8 mouse cellular contexts compared by ENCODE assay signal in the genomic region with DNA sequence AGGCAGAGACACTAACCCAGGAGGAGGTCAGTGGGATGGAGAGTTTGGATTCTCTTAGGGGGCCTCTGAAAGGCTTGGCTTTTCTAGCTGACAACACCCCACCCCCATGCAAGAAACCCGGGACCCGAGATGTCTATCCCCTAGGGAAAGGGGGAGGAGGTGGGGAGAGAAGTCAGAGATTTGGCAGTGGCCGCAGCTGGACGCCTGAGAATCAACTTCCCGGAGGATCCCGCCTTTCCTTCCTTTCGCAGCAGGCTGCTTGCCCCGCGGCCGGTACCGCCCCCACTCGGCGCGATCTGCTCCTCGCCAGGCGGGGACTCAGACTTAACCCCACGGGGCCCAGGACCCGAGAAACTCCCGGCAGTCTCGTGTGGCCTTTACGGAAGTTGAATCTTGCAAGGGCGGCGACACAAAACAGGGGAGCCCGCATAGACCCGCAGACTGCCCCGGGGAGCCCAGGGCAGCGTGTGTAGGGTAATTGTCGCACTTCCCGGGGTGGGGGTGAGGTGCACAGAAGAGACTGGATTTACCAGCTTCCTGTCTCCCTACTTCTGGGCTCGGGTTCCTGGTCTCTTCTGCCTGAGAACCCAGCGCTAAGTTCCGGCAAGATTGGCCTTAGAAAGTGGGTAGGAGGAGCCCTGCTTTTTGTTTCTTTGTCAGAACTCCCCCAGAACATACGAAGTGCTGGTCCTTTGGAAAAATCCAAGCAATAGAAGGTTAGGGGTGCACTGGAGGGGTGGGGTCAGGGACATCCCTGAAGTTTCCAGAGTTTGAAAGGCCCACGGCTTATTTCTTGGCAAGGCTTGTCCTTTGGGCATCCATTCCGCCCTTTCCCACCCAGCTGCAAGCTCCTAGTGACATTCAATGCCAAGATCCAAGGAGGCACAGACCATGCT. TPM values are rescaled to one million over a fixed set of nuclear protein-coding genes. Genes with fewer than 3 reads are reported as not detected.
DNase-seq lines count a peak whose midpoint lies in the region; ATAC-seq lines count a peak whose summit lies in the region.

No protein-coding gene starts in this region.

- peaks cover 52% of the 10 kb centered on the region for H3K4me1 ChIP-seq in embryonic facial prominence, embryonic 15.5 days
- H3K4me1 ChIP-seq in heart, embryonic 14.5 days (ENCODE audit: control insufficient read depth in 2 of 2, insufficient read depth in 2 of 2, low read length in 2 of 2), result peaks cover 3 to 20% of the 10 kb centered on the region in 2 experiments; a peak in 3 of 4 replicates
- peaks cover 58% of the 10 kb centered on the region for H3K4me1 ChIP-seq in limb, embryonic 12.5 days (replicated peaks)
- peaks cover 22% of the 10 kb centered on the region for H3K4me1 ChIP-seq in neural tube, embryonic 13.5 days (replicated peaks)

- H3K27me3 ChIP-seq in embryonic facial prominence, embryonic 15.5 days, result peaks cover 91% of the 10 kb centered on the region
- H3K27me3 ChIP-seq in heart, embryonic 14.5 days (ENCODE audit: control insufficient read depth, insufficient read depth, low read length), result peaks cover 88% of the 10 kb centered on the region
- H3K27me3 ChIP-seq in limb, embryonic 12.5 days, result peaks cover 95% of the 10 kb centered on the region
- H3K27me3 ChIP-seq in neural tube, embryonic 13.5 days, result peaks cover 99% of the 10 kb centered on the region

- WGBS in embryonic facial prominence, embryonic 15.5 days, result 2% methylated on average over 35 of the region's 35 CpGs
- WGBS in heart, embryonic 14.5 days, result 2% methylated on average over 35 of the region's 35 CpGs
- under 1% methylated on average over 35 of the region's 35 CpGs for WGBS in limb, embryonic 12.5 days
- WGBS in neural tube, embryonic 13.5 days, result under 1% methylated on average over 35 of the region's 35 CpGs

- ATAC-seq in embryonic facial prominence, embryonic 15.5 days (ENCODE audit: insufficient number of reproducible peaks, low FRiP score, low TSS enrichment, low read depth), result no peak
- ATAC-seq in heart, embryonic 14.5 days (ENCODE audit: insufficient number of reproducible peaks, insufficient read depth, low FRiP score, low read depth), result no peak
- ATAC-seq in limb, embryonic 12.5 days (ENCODE audit: insufficient number of reproducible peaks, insufficient read depth, low FRiP score, low TSS enrichment, low read depth), result peak; percentile 12; the same call in 1 of the 2 replicates
- no peak for ATAC-seq in neural tube, embryonic 13.5 days (ENCODE audit: low read depth)

- H3K9me3 ChIP-seq in embryonic facial prominence, embryonic 15.5 days (replicated peaks), result no peaks in the 10 kb centered on the region
- no peaks in the 10 kb centered on the region for H3K9me3 ChIP-seq in heart, embryonic 14.5 days (ENCODE audit: control insufficient read depth, low read length)
- no peaks in the 10 kb centered on the region for H3K9me3 ChIP-seq in limb, embryonic 12.5 days
- no peaks in the 10 kb centered on the region for H3K9me3 ChIP-seq in neural tube, embryonic 13.5 days

- no peaks in the 10 kb centered on the region for H3K36me3 ChIP-seq in embryonic facial prominence, embryonic 15.5 days
- H3K36me3 ChIP-seq in heart, embryonic 14.5 days (ENCODE audit: control insufficient read depth, insufficient read depth, low read length), result no peaks in the 10 kb centered on the region
- no peaks in the 10 kb centered on the region for H3K36me3 ChIP-seq in limb, embryonic 12.5 days
- no peaks in the 10 kb centered on the region for H3K36me3 ChIP-seq in neural tube, embryonic 13.5 days

- peak overlapping the region; percentile 88 for H3K4me2 ChIP-seq in embryonic facial prominence, embryonic 15.5 days (replicated peaks)
- peak overlapping the region; percentile 92 for H3K4me2 ChIP-seq in heart, embryonic 14.5 days (ENCODE audit: low read length)
- H3K4me2 ChIP-seq in limb, embryonic 12.5 days, result peak overlapping the region; percentile 72
- H3K4me2 ChIP-seq in neural tube, embryonic 13.5 days, result peak overlapping the region; percentile 58

- peak overlapping the region; percentile 57 for H3K4me3 ChIP-seq in embryonic facial prominence, embryonic 15.5 days (replicated peaks)
- peak overlapping the region; percentile 47 to 48 for H3K4me3 ChIP-seq in heart, embryonic 14.5 days (ENCODE audit: control insufficient read depth in 1 of 2, insufficient read depth in 1 of 2, low read depth in 1 of 2, low read length in 2 of 2)
- H3K4me3 ChIP-seq in limb, embryonic 12.5 days (replicated peaks), result peak overlapping the region; percentile 59
- peak overlapping the region; percentile 37 for H3K4me3 ChIP-seq in neural tube, embryonic 13.5 days

- H3K9ac ChIP-seq in embryonic facial prominence, embryonic 15.5 days, result peak overlapping the region; percentile 2; the same call in 1 of the 2 replicates
- H3K9ac ChIP-seq in heart, embryonic 14.5 days (ENCODE audit: low read length), result peak overlapping the region; percentile 30; the same call in 1 of the 2 replicates
- peak overlapping the region; percentile 46 for H3K9ac ChIP-seq in limb, embryonic 12.5 days (replicated peaks)
- no peak overlapping the region for H3K9ac ChIP-seq in neural tube, embryonic 13.5 days

- peak; percentile 56 for DNase-seq in ZHBTc4 (ENCODE audit: low read depth, low spot score)
- DNase-seq in left cerebral cortex, adult 9 months (ENCODE audit: low spot score in 2 of 2), result no peak
- DNase-seq in layer of hippocampus, adult 9-11 months, result no peak
- no peak for DNase-seq in urinary bladder, postnatal 4 days (ENCODE audit: low spot score in 2 of 2)

- peak overlapping the region; percentile 87 for H3K27ac ChIP-seq in embryonic facial prominence, embryonic 15.5 days (replicated peaks)
- no peak overlapping the region for H3K27ac ChIP-seq in heart, embryonic 14.5 days (replicated peaks in 1 of 2; ENCODE audit: control insufficient read depth in 1 of 2, insufficient read depth in 1 of 2, low read depth in 2 of 2, low read length in 2 of 2)
- H3K27ac ChIP-seq in limb, embryonic 12.5 days, result peak overlapping the region; percentile 37; the same call in 1 of the 2 replicates
- no peak overlapping the region for H3K27ac ChIP-seq in neural tube, embryonic 13.5 days (replicated peaks)

RNA-seq across cellular contexts. Expression of a gene that starts 1.1 kb away (rescaled TPM):
- polyA plus RNA-seq in embryonic facial prominence, embryonic 15.5 days (2015; fragmentation: Nextera tagmentation; extraction: Ambion mirVana), result 8.2 and 10.7 TPM in 2 replicates
- 0.24 TPM in 1 of 2 replicates, not detected in the other for polyA plus RNA-seq in heart, embryonic 14.5 days (2014; fragmentation: Nextera tagmentation; extraction: Ambion mirVana)
- polyA plus RNA-seq in limb, embryonic 12.5 days (2016; fragmentation: Nextera tagmentation; extraction: Ambion mirVana), result 11.0 and 12.3 TPM in 2 replicates
- 0.45 TPM in 1 of 2 replicates, not detected in the other for polyA plus RNA-seq in neural tube, embryonic 13.5 days (2015; fragmentation: Nextera tagmentation; extraction: Ambion mirVana)

Comparison
In these comparisons a context has a peak if more than half of its experiments do, and no peak if none do; other contexts are left out.
1. H3K27ac ChIP-seq: peak in embryonic facial prominence, embryonic 15.5 days (single experiment) and limb, embryonic 12.5 days (single experiment); none in heart, embryonic 14.5 days (0 of 2) and neural tube, embryonic 13.5 days (single experiment).
2. Peak in every context shown above with its lines, with median percentiles within 50 percentile points of each other: H3K4me2 ChIP-seq and H3K4me3 ChIP-seq.